Mouse (Mus musculus) layer of hippocampus, adult 8-10 months (tissue): ENCODE results near the gene Nr3c2. TPM values are rescaled to one million over a fixed set of nuclear protein-coding genes. Genes with fewer than 3 reads are reported as not detected.

Source experiments
- DNase-seq, 2 experiments: peaks; one replicate each; pipeline ENCODE4 v3.0.0; 2022; ENCODE audit warnings: low spot score in 2 of 2
- total RNA-seq, 4 experiments: library from RNA; stranded (reverse); gene quantifications; 2 replicates each; pipeline ENCODE4 v1.2.4; 2022

Nr3c2 gene
- 100 to 1,000 TPM; 144 to 159 (median 150) TPM for total RNA-seq

DNA sequence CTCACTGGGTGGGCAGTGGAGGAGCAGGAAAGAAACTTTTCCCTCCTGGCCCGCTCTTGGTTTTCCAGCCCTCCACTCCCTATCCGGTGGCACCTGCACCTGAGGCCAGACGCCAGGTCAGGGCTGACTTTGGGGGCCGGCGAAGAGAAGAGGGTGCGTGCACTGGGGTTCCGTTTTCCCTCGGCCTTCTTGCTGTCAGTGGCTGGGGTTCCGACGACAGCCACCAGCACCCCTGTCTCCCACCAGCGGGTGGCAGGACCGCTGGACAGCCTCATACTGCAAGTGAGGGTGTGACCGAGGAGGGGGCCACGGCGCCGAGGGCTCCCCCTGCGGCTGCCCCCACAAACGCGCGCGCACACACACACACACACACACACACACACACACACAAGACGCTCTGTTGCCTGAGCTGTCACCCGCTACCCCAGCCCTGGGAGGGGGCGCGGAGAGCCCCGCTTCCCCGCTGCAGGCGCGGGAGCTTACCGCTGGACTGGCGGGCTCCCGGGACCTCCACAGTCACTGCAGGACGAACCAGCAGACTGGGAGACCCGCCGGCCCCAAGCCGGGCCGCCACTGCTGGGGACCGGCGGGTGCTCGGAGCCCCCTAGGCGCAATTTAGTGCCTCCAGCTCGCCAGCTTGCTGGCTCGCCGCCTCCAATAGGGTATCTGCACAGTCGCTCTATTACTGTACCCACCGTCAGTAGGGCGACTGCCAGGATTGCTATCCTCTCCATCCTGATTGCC, at the start of gene Nr3c2:
Nr3c2 (plus strand) TSS at position 32 of the 744 bp plus-strand sequence.
- peak; percentile 48 to 53 for DNase-seq

DNA sequence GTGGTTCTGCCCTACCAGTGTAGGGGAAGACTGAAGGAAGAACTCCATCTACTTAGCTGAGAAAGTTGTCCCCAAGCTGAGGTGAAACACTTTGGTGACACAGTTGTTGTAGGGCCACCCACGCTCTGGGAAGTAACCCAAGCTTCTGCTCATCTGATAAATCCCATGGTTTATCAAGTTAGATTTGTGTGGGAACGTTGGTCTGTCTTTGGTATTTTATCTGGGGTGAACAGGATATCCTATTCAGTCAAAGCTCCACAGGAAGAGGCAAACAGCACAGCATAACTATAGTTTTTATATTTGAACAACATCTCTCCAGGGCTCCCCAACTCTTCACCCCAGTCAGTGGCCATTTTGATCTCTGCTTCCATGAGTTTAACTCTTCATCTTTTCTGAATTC, 40.7 kb upstream of the Nr3c2 start:
- no peak for DNase-seq

DNA sequence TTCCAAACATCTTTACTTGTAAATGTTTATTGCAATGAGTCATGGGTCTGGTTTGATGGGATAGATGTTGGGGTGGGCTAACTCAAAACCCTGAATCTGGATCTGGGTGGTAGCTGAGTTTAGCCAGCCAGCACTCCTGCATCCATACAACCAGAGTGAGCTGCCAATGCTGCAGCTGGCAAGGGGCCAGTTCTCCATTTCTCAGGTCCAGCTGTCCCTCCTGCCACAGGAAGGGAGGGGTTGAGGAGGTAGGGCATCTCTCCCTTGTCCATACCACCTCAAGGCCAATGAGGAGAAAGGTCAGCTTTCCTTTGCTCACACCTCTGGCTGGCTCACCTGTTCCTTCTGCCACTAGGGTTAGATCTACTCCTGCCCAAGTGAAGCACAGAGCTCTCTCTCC, 39.5 kb upstream of the Nr3c2 start:
- DNase-seq, result no peak

DNA sequence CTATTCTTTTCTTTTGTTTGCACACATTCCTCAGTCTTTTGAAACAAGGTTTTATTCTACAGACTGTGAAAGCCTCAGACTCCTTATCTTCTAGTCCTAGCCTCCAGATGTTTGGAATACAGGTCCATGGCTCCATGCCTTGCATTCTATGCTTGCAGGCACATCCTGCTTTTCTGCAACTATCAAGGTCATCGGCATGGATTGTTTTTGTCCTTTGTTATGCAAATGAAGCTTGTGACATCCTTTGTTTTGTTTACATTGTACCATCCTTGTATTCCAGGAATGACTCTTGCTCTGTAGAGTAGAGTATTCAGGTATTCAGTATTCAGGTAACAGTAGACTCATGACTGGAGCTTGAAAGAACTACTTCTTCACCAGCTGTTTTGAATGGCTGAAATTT, 36.2 kb upstream of the Nr3c2 start:
- DNase-seq, result no peak

DNA sequence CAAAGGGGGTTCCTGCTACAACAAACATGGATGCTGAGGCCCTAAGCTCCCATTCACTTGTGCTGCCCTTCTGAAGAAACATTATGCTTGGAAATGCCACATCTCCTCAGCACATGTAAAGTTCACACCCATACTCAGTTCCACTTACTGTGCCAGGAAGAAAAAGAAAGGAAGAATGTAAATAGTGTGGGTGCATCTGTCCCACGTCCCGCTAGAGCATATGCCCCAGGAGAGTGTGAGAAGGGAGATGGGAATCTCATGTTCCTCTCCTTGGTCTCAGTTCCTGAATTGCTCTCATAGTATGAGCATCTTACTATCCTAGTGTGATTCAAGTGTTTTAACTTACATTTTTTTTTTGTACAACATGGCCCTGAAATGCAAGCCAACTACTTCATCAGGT, 22.4 kb upstream of the Nr3c2 start:
- peak in 1 of 2 experiments; percentile 25 for DNase-seq

DNA sequence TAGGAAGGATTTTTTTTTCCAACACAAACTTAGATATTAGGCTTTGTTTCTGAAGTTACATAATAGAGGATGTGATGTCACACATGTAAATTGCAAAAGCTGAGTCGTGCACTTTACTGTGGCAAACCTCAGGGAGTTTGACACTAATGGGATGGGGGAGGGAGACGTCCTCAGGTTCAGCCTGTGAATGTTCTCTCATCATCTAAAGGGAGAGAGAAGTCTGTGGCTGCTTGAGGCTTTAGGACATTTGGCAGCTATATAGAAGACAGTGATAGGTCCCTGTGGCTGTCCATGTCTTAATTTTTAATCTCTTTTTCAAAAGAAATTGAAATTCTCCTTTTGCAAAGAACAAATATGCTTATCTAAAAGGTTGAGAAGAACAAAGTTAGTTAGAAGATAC, 2.2 kb upstream of the Nr3c2 start:
- DNase-seq, result no peak

DNA sequence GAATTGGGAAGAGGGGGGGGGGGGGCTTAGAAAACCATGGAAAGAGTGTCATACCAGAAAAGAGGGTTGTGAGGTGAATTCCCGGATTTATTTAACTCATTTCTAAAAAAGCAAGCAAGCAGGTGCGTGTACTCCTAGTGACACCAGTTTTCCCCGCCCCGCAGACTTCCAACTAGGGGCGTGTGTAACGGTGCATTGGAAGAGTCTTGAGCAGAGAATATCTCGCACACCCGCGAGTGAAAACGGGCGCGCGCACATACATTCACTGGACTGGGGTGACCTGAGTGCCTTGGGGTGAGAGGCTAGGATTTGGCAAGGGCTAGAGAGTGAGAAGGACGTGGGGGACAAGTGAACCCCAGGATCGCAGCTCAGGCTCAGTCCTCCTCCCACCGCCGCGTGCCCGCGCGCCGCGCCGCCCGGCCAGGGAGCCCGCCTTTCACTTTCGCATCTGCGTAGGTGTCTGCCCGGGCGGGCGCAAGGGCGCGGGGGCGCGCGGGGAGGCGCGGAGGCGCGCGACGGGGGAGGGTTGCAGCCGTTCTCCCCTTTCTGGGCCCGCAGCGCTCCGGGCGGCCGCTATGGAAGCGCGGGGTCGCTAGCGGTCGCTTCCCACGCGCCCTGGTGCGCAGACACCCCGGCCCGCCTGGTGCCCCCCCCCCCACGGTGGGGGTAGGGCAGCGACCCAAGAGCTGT, 376 bp upstream of the Nr3c2 start:
- peak; percentile 51 to 64 for DNase-seq

DNA sequence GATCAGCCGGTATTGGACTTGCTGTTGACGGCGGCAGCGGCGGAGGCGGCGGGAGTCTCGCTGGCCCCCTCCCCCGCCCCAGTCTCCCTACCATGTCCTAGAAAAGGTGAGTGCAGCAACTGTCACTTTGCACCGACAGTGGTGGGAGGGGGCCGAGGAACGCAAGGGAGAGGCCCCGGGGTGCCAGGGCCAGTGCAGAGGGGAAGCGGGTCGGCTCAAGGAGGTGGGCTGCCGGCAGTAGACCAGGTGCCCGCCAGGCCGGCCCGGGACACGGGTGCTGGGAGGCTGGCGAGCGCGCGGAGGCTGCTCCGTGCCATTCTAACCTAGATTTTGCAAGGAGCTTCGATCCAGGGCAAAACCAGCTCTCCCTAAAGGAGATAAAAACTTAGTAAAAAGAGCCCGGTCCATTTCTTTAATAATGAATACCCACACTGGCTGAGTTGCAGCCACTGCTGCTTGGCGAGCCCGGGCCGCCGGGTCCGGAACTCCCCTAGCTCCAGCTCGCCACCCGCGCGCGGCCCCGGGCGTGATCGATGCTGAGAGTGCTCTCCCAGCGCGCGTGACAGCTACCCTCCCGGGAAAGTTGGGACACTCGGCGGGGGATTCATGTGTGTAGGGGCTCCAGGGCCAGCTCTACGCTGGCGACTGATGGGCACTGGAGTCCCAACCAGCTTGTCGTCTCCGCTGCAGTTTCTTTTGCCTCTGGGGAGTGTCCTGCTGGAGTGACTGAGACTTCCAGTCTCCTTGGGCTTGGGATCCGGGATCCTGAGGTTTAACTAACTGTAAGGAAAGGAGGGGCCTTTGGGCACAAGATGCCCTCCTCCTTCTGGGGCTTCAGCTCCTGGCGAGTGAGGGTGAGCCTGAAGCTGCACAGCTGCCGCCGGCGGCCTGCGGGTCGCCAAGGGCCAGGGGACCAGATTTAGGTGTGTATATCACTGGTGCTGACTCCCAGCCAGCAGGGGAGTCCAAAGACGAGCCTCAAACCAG, 1.2 kb downstream of the Nr3c2 start:
- DNase-seq, result peak; percentile 42 to 59

DNA sequence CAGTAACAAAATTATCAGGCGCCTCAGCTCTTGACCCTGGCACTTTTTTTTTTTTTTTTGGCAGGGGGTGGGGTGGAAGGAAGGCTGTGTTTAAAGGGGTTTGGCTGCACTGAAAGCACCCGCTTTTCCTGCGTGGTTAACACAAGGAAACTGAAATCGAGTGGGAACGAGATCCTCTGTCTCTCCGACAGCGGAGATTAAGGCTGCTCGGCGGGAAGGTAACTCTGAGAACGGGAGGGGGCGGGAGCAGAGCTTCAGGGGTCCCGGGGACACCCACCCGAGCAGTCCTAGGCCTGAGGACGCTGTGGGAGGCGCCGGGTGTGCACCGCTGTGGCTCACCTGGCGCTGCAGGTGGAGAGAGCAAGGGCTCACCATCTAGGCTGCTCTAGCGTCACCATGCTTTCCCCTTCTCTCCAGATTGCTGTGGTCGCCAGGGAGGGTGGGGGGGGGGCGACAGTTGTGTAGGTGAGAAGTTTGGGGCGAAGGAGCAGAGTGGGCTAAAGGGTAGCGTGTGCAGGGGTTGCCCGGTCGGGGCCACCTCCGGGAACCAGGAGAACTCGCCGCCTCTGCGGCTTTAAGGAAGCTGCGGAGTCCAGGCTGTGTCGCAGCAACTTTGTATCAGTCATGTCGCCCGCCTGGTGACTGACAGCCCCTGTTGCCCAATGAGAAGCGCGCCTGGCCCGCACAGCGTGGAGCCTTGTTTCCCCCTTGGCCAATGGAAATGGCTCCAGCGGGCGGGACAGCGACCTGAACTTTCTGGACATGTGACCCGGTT, 2.4 kb downstream of the Nr3c2 start:
- peak; percentile 97 to 98 for DNase-seq

DNA sequence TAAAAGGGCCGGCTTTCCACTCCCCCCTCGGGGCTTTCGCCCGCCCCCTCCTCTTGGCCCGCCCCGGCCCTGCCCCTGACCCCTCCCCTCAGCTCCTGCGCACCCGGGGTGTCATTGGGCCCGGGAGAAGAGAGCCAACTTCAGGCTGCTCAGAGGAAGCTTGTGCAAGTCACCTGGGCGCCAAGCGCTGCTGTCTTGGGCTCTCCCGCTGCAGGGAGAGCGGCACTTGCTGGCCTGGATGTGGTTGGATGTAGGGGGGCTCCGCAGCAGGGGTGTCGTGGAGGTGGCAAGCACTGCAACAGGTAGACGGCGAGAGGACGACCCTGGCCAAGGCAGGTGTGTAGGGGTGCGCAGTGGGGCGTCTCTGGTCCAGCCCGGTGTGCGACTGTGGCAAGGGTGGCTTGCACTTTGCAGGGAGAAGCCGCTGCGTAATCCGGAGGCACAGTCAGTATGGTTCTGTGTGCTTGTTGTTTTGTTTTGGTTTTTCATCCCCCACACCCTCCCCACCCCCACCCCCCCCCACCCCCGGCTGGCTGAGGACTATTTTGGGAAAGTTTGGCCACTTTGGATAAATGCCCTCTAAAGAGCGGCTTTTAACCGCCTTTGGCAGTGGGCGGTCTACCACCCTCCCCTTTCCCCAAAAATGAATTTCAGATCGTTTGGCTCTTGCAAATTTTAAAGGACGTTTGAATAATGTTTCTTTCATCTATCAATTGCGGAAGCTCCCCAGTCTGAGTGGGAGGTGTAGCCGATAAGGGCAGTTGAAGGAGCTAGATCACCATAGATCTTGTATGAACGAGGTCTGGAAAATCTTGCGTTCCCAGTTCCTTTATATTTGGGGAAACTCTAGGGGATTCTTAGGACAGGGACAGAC, 3.2 kb downstream of the Nr3c2 start:
- DNase-seq, result no peak

DNA sequence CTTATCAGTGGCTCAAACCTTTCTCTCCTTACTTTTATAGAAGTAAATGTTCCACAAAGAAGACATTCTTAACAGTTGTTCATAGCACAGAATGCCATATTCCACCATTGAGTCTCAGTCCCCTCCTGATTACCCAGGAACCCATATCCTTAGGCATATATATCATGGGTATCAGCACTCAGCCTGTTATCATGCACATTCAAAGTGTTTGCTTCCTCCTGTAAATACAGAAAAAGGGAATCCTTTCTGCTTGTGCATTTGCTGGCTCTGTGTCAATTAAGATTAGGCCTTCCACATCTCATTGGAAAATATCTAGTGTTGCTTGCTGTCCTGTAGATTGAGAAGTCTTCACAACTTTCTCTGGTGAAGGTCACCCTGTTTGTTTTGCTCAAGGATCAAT, 12.0 kb downstream of the Nr3c2 start:
- no peak for DNase-seq

DNA sequence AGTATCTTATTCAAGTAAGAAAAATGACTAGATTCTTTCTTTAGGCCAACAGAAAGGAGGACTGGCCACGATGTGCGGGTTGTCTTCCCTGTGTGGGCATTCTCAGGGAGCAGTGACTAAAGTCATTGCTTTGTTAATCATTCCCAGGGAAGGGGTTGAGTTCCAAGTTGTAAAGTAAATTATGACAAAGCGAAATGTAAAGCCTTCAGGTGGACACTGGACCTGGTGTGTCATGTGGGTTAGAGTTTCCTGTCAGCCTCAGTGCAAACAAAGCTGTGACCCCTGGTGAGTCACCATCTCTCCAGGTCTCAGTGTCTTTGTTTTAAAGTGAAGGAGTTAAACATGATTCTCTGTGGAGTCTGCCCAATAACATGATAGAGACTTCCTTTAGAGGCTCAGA, 13.4 kb downstream of the Nr3c2 start:
- DNase-seq, result no peak

DNA sequence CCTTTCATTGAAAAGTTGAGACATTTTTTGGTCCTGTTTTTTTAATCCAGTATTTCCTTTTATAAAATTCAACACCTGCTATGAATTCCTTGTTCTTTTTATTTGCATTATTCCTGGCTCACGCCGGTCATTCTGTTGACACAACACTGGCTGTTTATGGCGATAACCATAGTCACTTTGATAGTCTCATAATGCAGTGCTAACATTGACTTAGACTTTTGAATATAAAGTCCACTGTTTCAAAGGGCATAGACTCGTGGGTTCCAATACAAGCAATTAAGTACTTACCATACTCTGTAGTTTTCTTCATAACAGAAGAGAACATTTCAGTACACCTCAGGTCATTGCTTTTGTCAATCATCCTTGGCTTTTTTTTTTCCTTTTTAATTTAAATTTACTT, 14.0 kb downstream of the Nr3c2 start:
- DNase-seq, result no peak

DNA sequence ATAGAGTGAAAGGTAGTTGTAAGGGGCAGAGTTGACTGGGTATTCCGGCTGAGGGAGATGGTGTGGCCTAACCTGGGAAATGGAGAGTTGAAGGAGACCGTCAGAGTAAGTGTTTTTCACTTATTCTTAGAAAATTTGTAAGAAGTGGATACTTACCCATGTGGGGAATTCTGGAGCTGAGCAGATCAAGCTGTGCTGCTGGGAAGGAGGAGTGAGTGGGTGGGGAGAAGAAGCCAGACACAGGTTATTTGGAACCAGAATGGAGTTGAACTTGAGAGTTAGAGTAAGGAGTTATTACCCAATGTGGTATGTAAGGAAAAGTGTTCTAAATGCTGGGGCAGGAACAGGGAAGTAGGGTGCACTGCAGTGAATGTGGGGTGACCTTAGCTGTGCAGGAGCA, 16.0 kb downstream of the Nr3c2 start:
- DNase-seq, result no peak

DNA sequence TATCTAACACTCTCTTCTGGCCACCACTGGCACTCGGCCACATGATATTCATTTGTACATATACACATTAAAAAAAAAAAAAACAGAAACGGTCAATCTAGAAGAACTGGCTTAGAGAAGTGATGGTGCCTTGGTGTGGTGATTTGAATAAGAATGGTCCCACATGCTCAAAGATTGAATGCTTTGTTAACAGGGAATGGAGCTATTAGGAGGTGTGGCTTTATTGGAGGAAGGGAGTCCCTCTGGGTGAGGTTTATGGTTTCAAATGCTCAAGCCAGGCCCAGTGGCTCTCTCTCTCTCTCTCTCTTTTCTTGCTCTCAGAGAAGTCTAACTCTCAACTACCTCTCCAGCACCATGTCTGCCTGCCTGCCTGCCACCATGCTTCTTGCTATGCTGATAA, 20.3 kb downstream of the Nr3c2 start:
- no peak for DNase-seq

DNA sequence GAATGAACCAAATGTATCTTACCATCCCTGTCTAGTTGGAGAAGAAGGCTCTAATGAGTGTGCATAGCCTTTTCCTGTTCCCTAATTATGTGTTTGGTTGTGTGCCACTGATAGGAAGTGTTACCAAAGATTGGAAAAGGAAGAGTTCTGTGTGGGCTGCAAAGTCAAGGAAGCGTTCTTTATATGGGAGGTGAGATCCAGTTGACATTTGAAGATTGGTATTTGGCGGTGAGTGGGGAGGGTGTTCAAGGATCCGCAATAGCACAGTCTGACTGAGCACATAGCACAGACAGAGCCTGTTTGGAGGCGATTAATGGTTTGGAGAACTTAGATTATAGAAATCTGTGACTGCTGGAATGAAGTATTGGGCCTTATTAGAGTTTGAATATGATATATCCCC, 24.9 kb downstream of the Nr3c2 start:
- DNase-seq, result no peak

DNA sequence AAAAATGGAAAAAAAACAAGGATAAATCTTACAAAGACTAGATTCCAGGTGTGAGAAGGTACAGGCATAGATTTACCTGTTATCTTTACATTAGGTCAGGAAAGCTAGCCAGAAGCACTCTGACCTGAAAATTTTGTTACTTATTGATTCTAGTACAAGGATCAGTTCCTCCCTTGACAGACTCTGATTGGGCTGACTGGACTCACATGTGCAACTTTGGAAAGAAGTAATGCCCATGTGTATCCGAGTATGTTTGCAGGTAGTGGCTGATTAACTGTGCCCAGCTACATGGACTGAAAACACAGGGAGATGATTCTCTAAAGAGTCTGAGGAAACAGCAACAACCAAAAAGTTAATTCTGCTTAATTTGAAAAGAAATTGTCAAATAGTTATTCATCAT, 29.1 kb downstream of the Nr3c2 start:
- no peak for DNase-seq

DNA sequence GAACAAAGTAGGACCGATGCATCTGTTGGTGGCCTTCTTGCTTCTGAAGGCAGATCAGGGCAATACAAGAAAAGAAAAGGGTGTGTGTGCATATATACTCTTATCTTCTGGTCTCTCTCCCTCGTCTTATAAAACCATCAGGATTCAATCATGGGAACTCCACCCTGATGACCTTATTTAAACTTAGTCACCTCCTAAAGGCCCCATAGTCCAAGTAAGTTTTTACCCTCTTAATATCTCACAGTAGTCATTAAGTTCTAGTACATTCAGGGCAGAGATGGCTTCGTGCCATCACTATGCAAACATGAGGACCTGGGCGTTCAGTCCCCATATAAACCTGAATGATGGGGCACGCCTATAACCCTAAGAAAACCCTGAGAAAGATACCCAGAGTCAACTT, 29.6 kb downstream of the Nr3c2 start:
- DNase-seq, result no peak

DNA sequence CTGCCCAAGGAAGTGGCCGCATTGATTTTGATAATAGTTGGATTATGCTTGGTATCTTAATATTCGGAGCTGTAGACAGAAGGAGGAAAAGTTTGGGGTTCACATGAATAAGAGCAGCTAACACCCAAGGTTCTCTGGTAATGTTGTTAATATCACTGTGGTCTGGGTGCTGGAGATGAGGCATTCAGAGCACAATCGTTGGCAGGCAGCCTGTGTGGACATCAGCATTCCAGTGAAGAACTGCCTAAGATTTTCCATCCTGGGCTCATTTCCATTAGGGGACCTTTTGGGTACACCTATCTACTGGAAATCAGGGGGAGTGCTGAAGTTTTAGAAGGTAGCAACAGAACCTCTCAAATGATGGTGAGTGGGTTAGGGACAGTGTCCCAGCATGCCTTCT, 65.8 kb downstream of the Nr3c2 start:
- no peak for DNase-seq

DNA sequence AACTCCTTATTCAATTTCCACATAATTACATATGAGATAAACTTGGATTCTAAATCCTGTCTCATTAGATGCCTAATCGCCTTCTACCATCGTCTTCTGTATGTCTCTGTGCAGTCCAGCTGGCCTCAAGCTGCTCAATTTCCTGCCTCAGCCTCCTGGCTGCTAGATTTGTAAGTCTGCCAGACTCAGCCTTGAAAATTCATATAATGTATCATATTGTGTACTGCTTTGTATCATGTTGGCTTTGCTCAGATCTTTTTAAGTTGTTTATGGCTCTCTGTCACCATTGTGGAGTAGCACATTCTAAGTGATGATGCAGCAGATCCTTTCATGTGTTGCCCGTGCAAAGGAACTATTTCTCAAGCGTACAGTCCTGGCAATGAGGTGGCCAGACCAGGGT, 71.9 kb downstream of the Nr3c2 start:
- DNase-seq, result no peak
